Mouse (Mus musculus) layer of hippocampus, adult 6 months (tissue): ENCODE measurements around the gene Olfr181. TPM values are rescaled to one million over a fixed set of nuclear protein-coding genes. Genes with fewer than 3 reads are reported as not detected.

Source experiments
- long read RNA-seq, 2 experiments: library from polyadenylated mRNA; unstranded; transcript quantifications; one replicate each; pipeline ENCODE4 v2.0.0; 2019 to 2020
- polyA plus RNA-seq: library from polyadenylated mRNA; unstranded; fragments of <200 nt; fragmentation: Nextera tagmentation; gene quantifications from 2 replicates; pipeline ENCODE4 v1.2.3, GENCODE M21; 2021

Gene Olfr181
- not detected in 2 replicates for polyA plus RNA-seq
- long read RNA-seq, experiment 1 = 0 reads
- long read RNA-seq, experiment 2 = 0 reads

DNA sequence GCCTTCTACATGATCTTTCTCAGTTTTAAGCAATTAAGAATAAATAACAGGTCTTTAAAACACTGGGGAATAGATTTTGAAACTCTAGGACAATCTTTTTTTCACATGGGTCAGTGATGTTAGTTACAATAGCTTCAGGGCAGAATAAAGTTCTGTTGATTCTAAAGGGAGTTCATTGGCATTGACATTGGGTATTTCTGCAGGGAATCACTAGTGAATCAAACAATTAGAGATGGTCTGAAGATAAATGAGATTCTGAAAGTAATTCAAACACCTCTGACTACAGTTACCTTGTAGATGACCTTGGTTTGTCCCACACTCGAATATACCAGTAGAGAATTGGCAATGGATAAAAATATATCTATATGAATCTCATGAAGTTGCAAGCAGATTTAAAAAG is at the start of gene Olfr181:
TSS of gene Olfr181 (minus strand) at position 101 of the 400 bp plus-strand sequence.

DNA sequence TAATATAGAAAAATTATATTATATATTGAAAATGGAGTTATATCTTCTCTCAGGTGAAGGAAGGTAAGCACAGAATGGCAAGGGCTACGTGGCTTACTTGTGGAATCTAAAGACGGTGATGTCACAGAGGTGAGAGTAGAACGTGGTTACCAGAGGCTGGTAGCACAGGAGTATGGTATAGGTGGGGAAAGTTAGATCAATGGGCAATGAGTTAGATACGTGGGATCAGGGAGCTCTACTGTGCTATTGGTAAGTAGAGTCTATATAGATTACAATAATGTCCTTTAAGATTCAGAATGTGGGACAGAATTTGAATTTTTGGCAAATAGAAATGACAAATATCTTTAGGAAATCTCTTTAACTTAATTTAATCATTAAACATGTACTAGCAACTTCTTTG is 737 bp upstream of the Olfr181 start, which contains the start of gene Olfr180:
TSS of gene Olfr180 (minus strand) at position 101 of the 400 bp plus-strand sequence.

DNA sequence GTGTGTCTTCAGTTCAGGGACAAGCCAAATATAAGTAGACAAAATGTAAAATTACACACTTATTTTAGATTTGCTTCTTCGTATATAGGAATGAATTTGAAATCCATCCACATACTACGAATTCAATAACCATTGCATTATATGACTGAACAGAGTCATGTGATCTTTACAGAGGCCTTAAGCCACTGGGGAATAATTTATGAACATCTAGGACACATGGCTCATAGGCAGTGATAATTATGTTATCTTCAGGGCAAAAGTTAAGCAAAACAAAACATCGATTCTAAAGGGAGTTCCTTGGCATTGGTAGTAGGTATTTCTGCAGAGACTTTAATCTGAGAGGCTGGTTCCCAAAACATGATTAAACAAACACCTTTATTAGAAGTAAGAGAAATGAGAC is 36.6 kb downstream of the Olfr181 start, which contains the start of gene Olfr178:
TSS of gene Olfr178 (minus strand) at position 101 of the 400 bp plus-strand sequence.

Other genes starting within 250 kb of the Olfr181 start
- gene Gpr15, start 209.7 kb downstream of the Olfr181 start, polyA plus RNA-seq = 0.11 TPM in 1 of 2 replicates, not detected in the other
- 95.5 and 116 TPM in 2 replicates for gene Cldnd1, start 200.8 kb downstream of the Olfr181 start, polyA plus RNA-seq
- not detected in 2 replicates for gene Olfr172, start 165.6 kb downstream of the Olfr181 start, polyA plus RNA-seq
- gene Olfr173, start 128.5 kb downstream of the Olfr181 start, polyA plus RNA-seq = not detected in 2 replicates
- gene Olfr175-ps1, start 102.0 kb downstream of the Olfr181 start, polyA plus RNA-seq = not detected in 2 replicates
- not detected in 2 replicates for gene Olfr177, start 54.0 kb downstream of the Olfr181 start, polyA plus RNA-seq
- gene Olfr178, start 36.7 kb downstream of the Olfr181 start, polyA plus RNA-seq = not detected in 2 replicates
- gene Olfr180, start 637 bp upstream of the Olfr181 start, polyA plus RNA-seq = not detected in 2 replicates
- not detected in 2 replicates for gene Olfr183, start 66.6 kb upstream of the Olfr181 start, polyA plus RNA-seq
- not detected in 2 replicates for gene Olfr186, start 101.5 kb upstream of the Olfr181 start, polyA plus RNA-seq
- gene Olfr187, start 111.0 kb upstream of the Olfr181 start, polyA plus RNA-seq = not detected in 2 replicates
- not detected in 2 replicates for gene Olfr190, start 149.2 kb upstream of the Olfr181 start, polyA plus RNA-seq
- not detected in 2 replicates for gene Olfr191, start 161.1 kb upstream of the Olfr181 start, polyA plus RNA-seq
- gene Olfr193, start 183.1 kb upstream of the Olfr181 start, polyA plus RNA-seq = not detected in 2 replicates
- gene Olfr194, start 192.3 kb upstream of the Olfr181 start, polyA plus RNA-seq = not detected in 2 replicates
- gene Olfr195, start 218.3 kb upstream of the Olfr181 start, polyA plus RNA-seq = not detected in 2 replicates
- gene Olfr196, start 241.7 kb upstream of the Olfr181 start, polyA plus RNA-seq = not detected in 2 replicates